Mouse (Mus musculus) cerebellum, adult (tissue): ENCODE data around the gene Prc1.
"Not testable (repeated sequence)": the region's sequence is repeated elsewhere in the genome, so short reads cannot be mapped to it uniquely, and the experiment has no call there.

ENCODE experiments used
- ATAC-seq: cut with Nextera tagmentation; 2 replicates; pipeline ENCODE4 v1.9.2; 2017; ENCODE audit warnings: mild to moderate bottlenecking, moderate library complexity, mixed read lengths; ENCODE audit not compliant: insufficient number of reproducible peaks, low FRiP score, low TSS enrichment

Gene Prc1

DNA sequence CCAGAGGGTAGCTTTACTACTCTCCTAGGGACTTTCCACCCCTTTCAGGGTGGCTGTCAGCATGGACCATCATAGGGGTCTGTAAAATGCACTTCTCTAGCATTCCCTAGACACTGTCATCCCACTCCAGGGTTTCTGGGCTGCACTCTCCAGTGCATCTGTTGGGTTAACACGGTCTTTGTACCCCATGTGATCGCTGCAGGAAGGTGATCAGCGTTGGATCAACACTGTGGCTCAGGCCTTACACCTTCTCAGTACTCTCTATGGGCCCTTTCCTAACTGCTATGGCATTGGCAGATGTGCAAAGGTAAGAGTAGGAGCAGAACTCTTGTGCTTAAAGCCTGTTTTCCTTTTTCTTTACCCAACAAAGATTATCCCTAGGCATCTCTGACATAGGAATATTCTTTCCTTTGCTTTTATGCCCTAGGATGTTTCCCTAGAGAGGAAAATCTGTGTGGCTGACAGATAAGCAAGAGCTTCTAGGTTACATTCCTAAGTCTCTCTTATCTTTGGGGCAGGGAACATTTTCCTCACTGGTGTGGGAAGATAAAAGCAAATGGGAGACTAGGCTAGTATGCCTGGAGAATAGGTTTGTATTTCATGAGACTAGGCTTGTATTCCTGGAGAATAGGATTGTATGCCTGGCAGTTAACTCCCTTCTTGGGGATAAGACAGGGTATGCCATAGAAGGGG lies 10.9 kb upstream of the Prc1 start:
- no peak for ATAC-seq

DNA sequence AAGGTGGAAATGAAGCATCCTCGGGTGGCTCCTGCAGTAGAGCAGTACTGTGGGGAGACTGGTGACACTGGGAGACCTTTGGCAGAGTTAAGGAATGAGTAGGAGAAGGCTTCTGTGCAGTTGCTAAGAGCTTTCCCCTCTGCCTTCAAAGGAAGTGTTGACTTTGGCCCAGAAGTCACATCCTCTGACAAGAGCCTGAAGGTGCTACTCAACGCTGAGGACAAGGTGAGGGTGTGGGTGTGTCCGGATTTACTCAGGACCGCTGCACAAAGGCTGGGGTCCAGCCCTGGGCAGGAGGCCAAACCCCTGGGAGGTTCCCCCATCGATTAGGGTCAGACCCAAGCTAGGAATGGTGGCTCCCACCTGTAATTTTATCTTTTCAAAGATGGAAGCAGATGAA lies 9.9 kb upstream of the Prc1 start:
- no peak for ATAC-seq

DNA sequence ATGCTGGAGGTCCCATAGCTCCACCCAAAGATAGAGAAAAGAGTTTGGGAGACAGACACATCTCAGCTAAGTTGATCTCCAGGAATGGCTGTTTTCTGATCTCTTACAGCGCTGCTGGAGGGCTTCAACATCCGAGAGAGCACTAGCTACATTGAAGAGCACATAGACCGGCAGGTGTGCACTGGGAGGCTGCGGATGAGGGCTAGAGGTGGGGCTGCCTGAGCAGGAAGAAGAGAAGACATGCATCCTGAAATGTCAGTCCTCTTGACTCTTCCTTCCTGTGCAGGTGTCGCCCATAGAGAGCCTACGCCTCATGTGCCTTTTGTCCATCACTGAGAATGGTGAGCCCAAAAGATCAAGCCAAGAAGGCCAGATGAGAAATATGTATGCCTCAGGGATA lies 8.5 kb upstream of the Prc1 start:
- ATAC-seq: no peak

DNA sequence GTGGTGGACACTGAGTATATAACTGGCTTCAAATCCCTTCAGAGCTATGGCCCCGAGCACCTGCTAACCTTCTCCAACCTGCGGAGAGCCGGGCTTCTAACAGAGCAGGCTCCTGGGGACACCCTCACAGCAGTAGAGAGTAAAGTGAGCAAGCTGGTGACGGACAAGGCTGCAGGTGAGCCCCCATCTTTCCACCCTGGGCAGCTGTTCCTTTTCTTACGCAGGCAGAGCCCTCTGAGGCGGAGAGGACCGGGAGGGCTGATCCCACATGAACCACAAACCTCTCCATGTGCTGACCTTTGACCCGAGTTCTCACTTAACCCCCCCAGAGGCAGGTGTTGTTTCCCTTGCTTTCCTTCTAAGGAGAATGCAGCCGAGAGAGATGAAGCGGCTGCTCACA lies 6.5 kb upstream of the Prc1 start:
- no peak for ATAC-seq

DNA sequence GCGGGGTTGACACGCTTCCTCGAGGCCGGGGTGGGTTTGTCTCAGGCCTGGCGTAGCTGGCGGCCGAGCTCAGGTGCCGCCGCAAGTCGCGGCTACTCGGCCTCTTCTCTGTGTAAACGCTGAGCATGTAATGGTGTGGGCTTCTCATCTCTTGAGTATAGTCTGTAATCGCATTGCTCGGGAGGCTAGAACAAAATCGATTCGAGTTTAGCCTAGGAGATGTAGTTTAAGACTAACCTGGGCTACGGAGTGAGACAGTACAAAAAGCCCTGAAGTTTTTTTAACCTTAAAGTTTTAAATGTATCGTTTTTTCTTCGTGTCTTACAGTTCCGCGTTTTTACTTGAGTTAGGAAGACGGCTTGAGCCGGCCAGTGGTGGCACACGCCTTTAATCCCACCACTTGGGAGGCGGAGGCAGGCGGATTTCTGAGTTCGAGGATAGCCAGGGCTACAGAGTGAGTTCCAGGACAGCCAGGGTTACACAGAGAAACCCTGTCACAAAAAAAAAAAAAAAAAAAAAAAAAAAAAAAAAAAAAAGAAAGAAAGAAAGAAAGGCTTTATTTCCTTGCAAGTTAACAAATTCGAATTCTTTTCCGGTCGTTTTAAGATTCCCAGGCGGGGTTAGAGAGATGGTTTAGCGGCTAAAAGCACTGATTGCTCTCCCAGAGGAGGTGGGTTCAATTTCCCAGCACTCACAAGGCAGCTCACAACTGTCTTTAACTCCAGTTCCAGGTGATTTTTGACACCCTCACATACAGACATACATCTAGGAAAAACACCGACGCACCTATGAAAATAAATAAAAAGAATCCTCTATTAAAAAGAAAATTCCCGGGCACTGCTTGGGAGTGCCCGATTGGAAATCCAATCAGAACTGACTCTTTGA lies 756 bp downstream of the Prc1 start:
- ATAC-seq: no peak

DNA sequence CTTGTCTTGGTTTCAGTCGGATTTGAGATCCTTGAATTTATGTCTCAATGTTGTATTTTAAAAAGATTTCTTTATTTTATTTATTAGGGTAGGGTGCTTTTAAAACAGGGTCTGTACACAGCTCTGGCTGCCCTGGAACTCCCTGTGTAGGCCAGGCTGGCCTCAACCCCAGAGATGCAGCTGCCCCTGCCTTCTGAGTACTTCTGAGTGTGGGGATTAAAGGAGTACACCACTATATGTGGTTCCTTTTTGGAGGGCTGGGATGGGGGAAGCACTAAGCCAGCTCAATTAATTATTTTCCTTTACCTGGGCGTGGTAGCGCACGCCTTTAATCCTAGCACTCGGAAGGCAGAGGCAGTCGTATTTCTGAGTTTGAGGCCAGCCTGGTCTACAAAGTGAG lies 2.2 kb downstream of the Prc1 start:
- ATAC-seq: no peak

DNA sequence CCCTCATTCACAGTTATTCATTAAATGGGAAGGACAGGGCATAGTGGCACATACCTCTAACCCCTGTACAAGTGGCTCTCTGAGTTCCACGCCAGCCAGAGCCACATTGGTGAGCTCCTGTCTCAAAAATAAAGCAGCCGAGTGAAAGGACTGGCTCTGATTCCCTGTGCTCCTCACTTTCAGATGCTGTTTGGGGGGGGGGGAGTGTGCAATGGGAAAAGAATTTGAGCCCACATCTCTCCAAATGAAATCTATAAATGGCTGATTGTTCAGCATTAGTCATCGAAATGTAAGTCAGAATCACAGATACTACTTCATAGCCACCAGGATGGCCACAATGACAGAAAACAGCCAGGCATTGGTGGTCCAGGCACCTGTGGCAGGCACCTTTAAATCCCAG lies 2.8 kb downstream of the Prc1 start:
- ATAC-seq: no peak

DNA sequence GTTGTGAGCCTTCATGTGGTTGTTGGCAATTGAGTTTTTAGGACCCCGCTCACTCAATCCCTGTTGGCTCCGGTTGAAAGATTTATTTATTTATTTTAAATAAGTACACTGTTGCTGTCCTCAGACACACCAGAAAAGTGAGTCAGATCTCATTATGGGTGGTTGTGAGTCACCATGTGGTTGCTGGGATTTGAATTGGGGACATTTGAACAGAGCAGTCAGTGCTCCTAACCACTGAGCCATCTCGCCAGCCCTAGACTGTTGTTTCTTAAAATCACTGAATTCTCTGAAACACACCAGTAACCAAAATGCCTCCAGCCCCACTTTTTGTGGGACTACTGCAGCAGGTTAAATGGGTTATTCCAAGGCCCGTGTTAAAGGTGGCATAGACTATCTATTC lies 4.5 kb downstream of the Prc1 start:
- ATAC-seq: no peak

DNA sequence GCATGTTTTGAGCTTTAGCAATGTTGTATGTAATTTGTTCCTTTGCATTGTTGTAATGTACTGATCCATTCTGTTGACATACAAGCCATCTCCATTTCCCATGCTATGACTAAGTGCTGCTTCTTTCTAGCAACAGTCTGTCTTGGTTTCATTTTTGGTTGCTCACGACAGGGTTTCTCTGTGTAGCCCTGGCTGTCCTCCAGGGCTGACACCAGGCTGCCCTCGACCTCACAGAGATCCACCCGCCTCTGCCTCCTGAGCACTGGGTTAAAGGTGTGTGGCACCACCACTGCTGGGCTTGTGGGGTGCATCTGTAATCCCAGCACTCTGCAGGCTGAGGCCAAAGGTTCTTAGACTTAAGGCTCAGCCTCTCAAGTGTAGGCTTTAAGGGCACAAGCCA lies 5.3 kb downstream of the Prc1 start:
- no peak for ATAC-seq

DNA sequence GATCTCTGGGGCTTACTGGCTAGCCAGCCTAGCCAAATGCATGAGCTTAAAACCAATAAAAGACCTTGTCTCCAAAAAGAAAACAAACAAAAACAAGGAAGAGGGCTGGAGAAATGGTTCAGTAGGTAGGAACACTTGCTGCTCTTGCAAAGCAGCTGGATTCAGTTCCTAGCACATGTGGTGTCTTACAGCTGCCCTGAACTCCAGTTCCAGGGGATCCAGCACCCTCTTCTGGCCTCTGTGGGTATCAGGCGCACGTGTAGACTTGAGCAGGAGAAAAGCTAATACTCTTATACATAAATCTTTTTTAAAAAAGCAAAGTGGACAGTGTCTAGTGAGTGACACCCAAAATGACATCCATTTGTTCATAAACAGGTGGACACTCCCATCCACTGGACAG lies 7.3 kb downstream of the Prc1 start:
- no peak for ATAC-seq

DNA sequence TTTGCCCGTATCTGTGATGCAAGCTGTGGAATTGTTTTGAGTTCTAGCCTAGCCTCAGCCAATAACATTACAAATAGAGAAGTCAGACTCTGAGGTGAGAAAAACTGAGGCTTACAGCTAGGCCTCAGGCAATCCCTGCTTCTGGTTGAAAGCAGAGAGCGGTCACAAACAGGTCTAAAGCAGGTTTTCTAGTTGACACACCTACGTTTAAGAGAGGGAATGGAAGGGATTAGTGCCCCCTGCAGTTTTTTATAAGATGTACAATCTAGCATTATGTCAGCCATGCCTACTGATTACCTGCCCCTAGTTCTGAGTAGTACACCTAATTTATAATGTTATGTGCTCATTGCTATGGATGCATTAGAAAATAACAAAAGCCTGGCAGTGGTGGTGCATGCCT lies 13.5 kb downstream of the Prc1 start:
- ATAC-seq: no peak

DNA sequence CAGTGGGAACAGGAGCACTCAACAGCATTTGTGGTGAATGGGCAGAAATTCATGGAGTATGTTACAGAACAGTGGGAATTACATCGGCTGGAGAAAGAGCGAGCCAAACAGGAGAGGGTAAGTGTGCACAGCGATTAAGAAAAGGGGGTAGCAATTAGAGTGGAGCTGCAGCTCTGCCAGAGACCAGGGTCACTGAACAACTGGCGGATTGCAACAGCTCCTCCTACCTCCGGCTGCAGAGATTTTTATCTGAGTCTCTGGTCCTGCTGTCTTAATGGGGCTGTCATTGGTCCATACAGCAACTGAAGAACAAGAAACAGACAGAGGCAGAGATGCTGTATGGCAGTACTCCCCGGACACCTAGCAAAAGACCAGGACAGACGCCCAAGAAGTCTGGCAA lies 16.5 kb downstream of the Prc1 start:
- ATAC-seq: no peak

DNA sequence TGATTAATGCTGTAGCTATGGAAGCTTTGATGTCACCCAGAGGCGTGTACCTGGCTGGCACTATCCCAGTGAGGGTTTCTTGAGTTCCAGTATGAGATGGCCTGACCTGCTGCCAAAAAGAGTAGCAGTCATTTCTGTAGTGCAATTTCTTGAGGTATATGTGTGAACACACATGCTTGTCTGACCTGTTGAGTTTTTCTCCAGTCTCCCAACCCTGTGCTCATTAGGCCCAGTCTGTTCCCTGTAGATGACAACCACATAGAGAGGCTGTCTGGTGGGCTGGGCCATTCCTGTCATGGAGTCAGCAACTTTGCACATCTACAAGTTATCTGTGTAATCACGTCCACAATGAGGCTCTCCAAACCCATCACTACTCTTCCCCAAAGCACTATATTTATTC lies 21.5 kb downstream of the Prc1 start:
- ATAC-seq: no peak

DNA sequence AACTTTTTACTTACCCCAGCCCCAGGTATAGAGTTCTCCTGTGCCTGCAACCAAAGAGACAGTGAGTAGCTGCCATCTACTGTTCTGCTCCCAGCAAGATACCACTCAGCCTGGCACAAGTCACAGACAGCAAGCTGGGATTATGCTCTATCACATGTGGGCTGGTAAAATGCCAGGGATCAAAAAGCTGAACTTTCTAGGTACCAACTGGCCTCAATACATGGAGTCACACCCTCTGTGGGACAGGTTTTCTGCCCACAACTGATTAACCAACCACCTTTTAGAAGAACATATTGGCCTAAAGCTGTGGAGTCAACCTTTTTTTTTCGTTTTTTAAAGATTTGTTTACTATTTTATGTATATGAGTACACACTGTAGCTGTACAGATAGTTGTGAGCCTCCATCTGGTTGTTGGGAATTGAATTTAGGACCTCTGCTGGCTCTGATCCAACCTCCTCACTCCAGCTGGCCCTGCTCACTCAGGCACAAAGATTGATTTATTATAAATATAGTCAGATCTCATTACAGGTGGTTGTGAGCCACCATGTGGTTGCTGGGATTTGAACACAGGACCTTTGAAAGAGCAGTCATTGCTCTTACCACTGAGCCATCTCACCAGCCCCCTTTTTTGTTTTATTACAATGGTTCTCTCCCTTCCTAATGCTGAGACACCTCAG lies 23.3 kb downstream of the Prc1 start:
- ATAC-seq: no peak

DNA sequence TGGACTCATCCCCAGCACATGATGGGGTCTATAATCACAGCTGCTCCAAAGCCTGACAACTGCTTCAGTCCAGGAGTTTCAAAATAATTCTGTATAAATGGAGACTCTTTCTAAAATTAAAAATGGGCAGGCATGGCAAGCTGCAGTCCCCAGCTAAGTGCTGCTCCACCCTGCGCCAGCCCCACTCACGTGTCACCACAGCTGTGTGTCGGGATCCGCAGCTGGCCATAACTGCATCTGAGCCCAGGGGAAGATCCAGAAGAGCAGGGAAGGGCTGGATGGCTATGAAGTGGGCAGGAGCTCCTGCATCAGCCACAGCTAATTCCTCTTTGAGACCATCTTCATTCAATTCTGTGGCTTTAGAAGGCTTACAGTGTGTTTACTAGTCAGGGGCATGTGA lies 24.4 kb downstream of the Prc1 start:
- ATAC-seq: no peak

DNA sequence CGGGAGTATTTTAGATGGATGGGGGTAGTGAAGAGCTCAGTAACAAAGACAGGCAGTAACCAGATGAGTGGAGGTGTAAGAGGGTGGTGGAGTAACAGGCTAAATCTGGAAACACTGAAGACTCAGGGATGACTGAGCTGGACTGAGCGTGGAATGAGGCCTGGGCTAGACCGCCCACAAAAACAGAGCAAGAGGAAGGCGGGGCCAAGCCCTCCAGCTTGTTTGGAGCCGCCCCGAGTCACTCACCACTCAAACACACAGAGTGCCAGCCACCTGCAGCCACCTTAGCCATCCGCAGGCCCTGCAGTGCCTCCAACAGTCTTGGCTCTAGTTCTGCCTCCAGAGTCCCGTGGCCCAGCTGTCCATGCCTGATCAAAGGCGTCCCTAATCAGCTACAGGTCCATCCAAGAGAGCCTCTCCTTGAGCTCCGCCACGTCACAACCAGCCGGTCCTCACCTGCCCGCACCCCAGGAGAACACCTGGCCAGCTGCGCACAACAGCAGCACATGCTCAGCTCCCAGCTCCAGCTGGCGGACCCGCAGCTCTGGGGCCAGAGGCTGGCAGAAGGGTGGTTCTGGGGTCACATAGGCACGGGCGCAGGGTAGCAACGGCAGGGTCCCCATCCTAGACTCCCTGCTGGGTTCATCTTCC lies 25.7 kb downstream of the Prc1 start:
- ATAC-seq: no peak

DNA sequence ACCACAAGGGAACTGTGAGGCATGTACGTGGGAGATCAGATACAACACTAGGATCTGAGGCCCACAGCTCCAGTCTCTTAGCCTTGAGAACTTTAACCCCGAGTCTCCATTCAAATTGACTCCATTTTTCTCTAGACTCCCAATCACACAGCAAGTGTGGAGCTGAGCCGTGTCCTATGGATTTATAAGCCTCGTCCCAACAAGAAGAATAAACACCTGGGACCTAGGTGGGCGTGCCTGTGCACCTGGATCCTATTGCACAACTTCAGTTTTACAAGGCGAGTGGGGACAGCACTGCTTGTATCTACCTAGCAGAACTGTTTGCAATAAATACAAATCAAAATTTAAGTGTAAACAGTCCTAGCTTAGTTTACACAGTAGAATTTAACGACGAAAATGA lies 29.1 kb downstream of the Prc1 start:
- no peak for ATAC-seq

DNA sequence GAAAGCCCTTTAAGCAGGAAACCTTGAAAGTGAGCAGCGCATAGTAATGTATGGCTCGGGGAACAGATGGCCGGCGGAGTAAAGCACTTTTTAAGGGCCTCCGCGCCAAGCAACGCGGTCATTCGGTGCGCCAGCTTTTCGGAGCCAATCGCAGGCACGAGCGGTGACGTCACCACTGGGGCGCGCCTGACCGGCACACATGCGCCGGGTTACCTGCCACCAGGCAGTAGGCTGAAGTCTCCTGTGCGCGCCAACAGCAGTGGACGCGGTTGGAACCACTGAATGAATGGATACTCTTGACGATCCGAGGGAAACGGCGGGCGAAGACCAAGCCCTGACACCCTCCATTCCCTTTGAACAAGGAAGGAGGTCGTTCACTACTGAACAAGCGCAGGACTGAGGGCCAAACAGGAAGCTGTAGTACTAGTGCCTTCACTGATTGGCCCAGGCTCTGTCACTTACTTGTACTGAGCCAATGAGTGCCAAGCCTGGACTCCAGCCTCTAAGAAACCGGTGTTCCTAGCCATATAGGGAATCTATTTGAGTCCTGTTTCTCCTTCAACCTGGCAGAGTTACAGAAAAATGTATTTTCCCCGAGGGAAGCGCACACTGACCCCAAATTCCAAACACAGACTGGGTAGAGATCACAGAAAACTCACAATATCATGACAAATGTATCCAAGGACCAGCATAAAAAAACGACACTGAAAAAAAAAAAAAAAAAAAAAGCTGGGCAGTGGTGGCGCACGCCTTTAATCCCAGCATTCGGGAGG lies 30.0 kb downstream of the Prc1 start, which contains the start of gene Rccd1:
TSS of gene Rccd1 (minus strand) at position 412 of the 773 bp plus-strand sequence.
- peak; percentile 96 for ATAC-seq

DNA sequence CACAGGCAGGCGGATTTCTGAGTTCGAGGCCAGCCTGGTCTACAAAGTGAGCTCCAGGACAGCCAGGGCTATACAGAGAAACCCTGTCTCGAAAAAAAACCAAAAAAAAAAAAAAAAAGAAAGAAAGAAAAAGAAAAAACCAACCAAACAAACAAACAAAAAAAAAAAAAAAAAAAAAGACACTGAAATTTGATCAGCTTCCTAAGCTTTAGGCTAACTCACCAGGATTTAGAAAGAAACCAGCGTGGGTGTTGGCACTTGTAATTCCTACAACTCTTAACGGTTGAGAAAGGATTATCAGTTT lies 30.5 kb downstream of the Prc1 start:
- not testable (repeated sequence) for ATAC-seq

DNA sequence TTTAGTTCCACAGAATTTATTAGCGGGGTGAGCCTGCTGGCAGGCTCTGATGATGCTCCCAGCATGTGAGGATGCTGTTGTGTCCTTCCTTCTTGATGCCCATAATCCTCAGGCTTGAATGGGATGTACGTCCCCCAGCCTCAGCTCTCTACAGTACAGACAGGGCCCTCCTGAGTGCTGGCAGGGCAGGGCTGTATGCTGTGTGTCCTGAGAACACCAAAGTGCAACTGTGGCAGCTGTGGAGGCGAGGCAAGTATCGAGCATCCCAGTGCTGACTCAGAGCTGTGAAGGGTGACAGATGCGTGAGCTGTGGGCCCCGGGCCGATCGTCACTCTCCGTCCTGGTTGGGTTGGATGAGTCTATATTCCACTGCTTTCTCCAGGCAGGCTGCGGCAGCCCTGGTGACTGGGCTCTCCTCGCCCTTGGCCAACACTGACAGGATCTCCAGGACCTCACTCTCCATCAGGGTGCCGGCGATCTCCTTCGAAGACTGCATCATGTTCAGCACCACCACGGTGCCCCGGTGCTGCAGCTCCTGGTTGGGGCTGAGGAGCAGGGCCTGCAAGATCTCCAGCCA lies 31.1 kb downstream of the Prc1 start:
- ATAC-seq: no peak
